Mouse (Mus musculus) forebrain, postnatal 0 days (tissue): Measurements from ENCODE around the gene Egfl8. TPM values are rescaled to one million over a fixed set of nuclear protein-coding genes. Genes with fewer than 3 reads are reported as not detected.

Source experiments
- ATAC-seq: fragments of 200-750 bp; cut with Nextera tagmentation; 2 replicates; pipeline ENCODE4 v1.8.0; 2017; ENCODE audit warnings: mild to moderate bottlenecking, moderate library complexity
- DNase-seq: peaks from one replicate; pipeline ENCODE4 v3.0.0-alpha.2; 2015
- H3K27ac ChIP-seq: fragments of 300-500 bp; sonication (generic); 2 replicates; pipeline ENCODE4 v1.5.1; 2014; ENCODE audit warnings: low read depth, mild to moderate bottlenecking, antibody characterized with exemption, low read length, moderate library complexity, mixed read lengths
- H3K27me3 ChIP-seq: fragments of 300-500 bp; sonication (generic); 2 replicates; pipeline ENCODE4 v1.6.1; 2014; ENCODE audit warnings: mild to moderate bottlenecking, low read length, mixed read lengths; ENCODE audit not compliant: insufficient read depth
- H3K36me3 ChIP-seq: fragments of 300-500 bp; sonication (generic); 2 replicates; pipeline ENCODE4 v1.6.1; 2014; ENCODE audit warnings: mild to moderate bottlenecking, moderate library complexity; ENCODE audit not compliant: insufficient read depth
- H3K4me1 ChIP-seq: fragments of 300-500 bp; sonication (generic); 2 replicates; pipeline ENCODE4 v1.6.1; 2014; ENCODE audit warnings: antibody characterized with exemption; ENCODE audit not compliant: insufficient read depth
- H3K4me2 ChIP-seq: fragments of 300-500 bp; sonication (generic); 2 replicates; pipeline ENCODE4 v1.6.1; 2014; ENCODE audit warnings: low read depth, mild to moderate bottlenecking, moderate library complexity
- H3K4me3 ChIP-seq: fragments of 300-500 bp; sonication (generic); 2 replicates; pipeline ENCODE4 v1.5.1; 2014; ENCODE audit warnings: low read depth, low read length, mixed read lengths
- H3K9ac ChIP-seq: fragments of 300-500 bp; sonication (generic); 2 replicates; pipeline ENCODE4 v1.6.1; 2014; ENCODE audit warnings: mild to moderate bottlenecking
- H3K9me3 ChIP-seq: fragments of 300-500 bp; sonication (generic); 2 replicates; pipeline ENCODE4 v1.6.1; 2016; ENCODE audit warnings: low read length
- CTCF ChIP-seq: sonication (generic); IDR thresholded peaks from 2 replicates; pipeline ENCODE4 v1.5.1; 2016; ENCODE audit warnings: antibody characterized with exemption, control low read depth, low read depth
- WGBS: fragments of 180-500 bp; shearing (Covaris S2); extraction: QIAGEN DNeasy Blood & Tissue Kit; methylation state at CpG from one replicate; pipeline ENCODE4 v1.1.7; 2014; 5-methylcytosine and 5-hydroxymethylcytosine counted together
- polyA plus RNA-seq: library from polyadenylated mRNA; unstranded; fragments of >200 nt; fragmentation: Nextera tagmentation; extraction: Ambion mirVana; gene quantifications from 2 replicates; pipeline ENCODE4 v1.2.1, GENCODE M21; 2015
- total RNA-seq: library from RNA; depleted of rRNA; stranded (reverse); fragments of >200 nt; gene quantifications from 2 replicates; pipeline ENCODE4 v1.2.3, GENCODE M21; 2014; rRNA removed

Gene Egfl8
- total and polyA plus RNA-seq, 2 experiments from 2014 or later: 3.2 to 3.8 TPM

DNA sequence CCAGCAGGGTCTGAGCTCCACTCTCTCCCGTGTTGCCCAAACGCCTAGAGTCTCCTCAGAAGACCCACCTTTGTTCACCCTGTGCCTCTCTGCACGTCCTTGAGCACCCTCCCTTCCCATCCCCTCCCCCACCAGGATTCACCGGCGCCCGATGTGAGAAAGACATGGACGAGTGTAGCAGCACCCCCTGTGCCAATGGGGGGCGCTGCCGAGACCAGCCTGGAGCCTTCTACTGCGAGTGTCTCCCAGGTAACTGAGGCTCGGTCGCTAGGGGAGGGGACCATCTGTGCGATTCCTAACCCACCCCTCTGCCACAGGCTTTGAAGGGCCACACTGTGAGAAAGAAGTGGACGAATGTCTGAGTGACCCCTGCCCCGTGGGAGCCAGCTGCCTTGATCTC is 43.4 kb downstream of the Egfl8 start:
- ATAC-seq (no peak), DNase-seq (no peak)
- no peak overlapping the region for H3K9ac ChIP-seq

DNA sequence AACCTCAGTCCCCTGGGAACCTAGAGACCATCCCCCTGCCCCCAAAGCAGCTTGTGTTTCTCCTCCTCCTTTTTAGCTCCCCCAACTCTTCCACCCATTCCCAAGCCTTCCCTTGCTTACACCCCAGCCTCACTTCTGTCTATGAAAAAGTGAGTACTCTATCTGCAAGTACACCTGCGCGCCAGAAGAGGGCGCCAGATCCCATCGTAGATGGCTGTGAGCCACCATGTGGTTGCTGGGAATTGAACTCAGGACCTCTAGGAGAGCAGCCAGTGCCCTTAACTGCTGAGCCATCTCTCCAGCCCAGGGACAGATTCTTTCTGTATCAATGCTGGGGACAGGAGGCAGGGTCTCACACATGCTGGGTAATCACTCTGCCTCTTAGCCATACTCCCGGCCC is 43.9 kb downstream of the Egfl8 start:
- TF ChIP-seq CTCF: peak; percentile 53
- H3K27me3 ChIP-seq: no peaks in the 10 kb centered on the region
- DNase-seq: no peak
- no peak overlapping the region for H3K4me3 ChIP-seq
- no peaks in the 10 kb centered on the region for H3K36me3 ChIP-seq
- H3K4me1 ChIP-seq: no peaks in the 10 kb centered on the region
- no peak for ATAC-seq
- no peaks in the 10 kb centered on the region for H3K9me3 ChIP-seq
- H3K27ac ChIP-seq: no peak overlapping the region
- no peak overlapping the region for H3K4me2 ChIP-seq
- WGBS: 13% methylated on average over 5 of the region's 5 CpGs
- H3K9ac ChIP-seq: no peak overlapping the region

More for the DNA sequence above, 43.4 kb downstream of the Egfl8 start:
- H3K27me3 ChIP-seq: no peaks in the 10 kb centered on the region
- WGBS: 13% methylated on average over 15 of the region's 15 CpGs
- no peak overlapping the region for H3K4me3 ChIP-seq
- no peak overlapping the region for H3K4me2 ChIP-seq
- no peak for TF ChIP-seq CTCF
- H3K27ac ChIP-seq: no peak overlapping the region
- H3K9me3 ChIP-seq: no peaks in the 10 kb centered on the region
- no peaks in the 10 kb centered on the region for H3K4me1 ChIP-seq
- H3K36me3 ChIP-seq: no peaks in the 10 kb centered on the region

DNA sequence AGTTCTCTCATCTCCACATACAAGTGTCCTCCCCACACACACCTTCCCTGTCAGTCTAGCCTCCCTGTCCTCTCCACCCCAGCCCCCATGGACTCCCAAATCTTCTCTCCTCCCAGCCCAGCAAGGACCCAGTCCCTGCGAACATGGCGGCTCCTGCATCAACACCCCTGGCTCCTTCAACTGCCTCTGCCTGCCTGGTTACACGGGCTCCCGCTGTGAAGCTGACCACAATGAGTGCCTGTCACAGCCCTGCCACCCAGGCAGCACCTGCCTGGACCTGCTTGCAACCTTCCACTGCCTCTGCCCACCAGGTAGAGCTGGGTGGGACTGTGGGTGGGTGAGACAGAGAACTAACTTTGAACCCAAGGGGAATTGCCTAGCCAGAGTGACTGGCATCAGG is 45.9 kb downstream of the Egfl8 start:
- TF ChIP-seq CTCF: no peak
- Histone ChIP-seq H3K9ac (no peak overlapping the region), H3K4me2 (no peak overlapping the region), H3K4me3 (no peak overlapping the region), H3K9me3 (no peaks in the 10 kb centered on the region), H3K4me1 (no peaks in the 10 kb centered on the region), H3K36me3 (no peaks in the 10 kb centered on the region), H3K27me3 (no peaks in the 10 kb centered on the region), H3K27ac (no peak overlapping the region)
- WGBS: 70% methylated on average over 4 of the region's 4 CpGs
- ATAC-seq: no peak
- no peak for DNase-seq

DNA sequence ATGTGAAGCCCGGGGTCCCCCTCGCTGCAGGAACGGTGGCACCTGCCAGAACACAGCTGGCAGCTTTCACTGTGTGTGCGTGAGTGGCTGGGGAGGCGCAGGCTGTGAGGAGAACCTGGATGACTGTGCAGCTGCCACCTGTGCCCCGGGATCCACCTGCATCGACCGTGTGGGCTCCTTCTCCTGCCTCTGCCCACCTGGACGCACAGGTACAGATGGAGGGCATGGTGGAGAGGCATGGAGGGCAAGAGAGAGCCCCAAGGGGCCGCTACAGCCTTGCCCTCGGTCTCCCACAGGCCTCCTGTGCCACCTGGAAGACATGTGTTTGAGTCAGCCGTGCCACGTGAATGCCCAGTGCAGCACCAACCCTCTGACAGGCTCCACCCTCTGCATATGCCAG is 47.4 kb downstream of the Egfl8 start:
- Histone ChIP-seq H3K36me3 (no peaks in the 10 kb centered on the region), H3K4me2 (no peak overlapping the region), H3K27me3 (no peaks in the 10 kb centered on the region), H3K4me3 (no peak overlapping the region), H3K27ac (no peak overlapping the region), H3K9me3 (no peaks in the 10 kb centered on the region), H3K4me1 (no peaks in the 10 kb centered on the region), H3K9ac (no peak overlapping the region)
- WGBS: 81% methylated on average over 13 of the region's 13 CpGs
- no peak for TF ChIP-seq CTCF
- ATAC-seq (no peak), DNase-seq (no peak)

DNA sequence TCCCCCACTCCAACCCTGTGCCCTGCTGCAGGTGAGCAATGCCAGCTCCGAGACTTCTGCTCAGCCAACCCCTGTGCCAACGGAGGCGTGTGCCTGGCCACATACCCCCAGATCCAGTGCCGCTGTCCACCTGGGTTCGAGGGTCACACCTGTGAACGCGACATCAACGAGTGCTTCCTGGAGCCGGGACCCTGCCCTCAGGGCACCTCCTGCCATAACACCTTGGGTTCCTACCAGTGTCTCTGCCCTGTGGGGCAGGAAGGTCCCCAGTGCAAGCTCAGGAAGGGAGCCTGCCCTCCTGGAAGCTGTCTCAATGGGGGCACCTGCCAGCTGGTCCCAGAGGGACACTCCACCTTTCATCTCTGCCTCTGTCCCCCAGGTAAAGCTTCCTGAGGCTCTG is 48.5 kb downstream of the Egfl8 start:
- DNase-seq: no peak

DNA sequence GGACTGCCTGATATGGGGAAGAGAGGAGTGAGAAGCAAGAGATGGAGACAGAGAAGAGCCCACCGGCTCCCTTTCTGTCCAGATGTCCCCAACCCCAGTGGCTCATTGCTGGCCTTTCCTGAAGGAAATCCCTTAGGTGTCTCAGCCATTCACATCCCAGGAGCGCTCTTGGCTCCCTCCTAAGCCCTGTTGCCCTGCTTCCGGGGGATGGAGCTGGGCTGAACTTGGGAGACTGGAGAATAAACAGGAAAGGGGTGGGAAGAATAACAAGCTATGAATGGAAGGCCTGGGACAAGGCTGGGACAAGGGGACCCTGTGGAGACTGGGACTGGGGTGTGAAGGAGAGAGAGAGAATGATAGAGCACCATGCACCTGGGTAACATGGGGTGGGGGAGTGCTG is 51.0 kb downstream of the Egfl8 start:
- Histone ChIP-seq H3K4me1 (no peaks in the 10 kb centered on the region), H3K4me2 (no peak overlapping the region), H3K9me3 (no peaks in the 10 kb centered on the region), H3K27ac (0 out of 2 replicates have a peak overlapping the region, but pooled peaks have one; percentile 54), H3K4me3 (no peak overlapping the region), H3K36me3 (no peaks in the 10 kb centered on the region), H3K27me3 (no peaks in the 10 kb centered on the region), H3K9ac (no peak overlapping the region)
- DNase-seq: no peak
- no peak for TF ChIP-seq CTCF
- no peak for ATAC-seq
- WGBS: 66% methylated on average over 3 of the region's 3 CpGs

More for the DNA sequence above, 48.5 kb downstream of the Egfl8 start:
- H3K36me3 ChIP-seq: no peaks in the 10 kb centered on the region
- ATAC-seq: no peak
- no peaks in the 10 kb centered on the region for H3K9me3 ChIP-seq
- no peak overlapping the region for H3K4me2 ChIP-seq
- no peak overlapping the region for H3K4me3 ChIP-seq
- no peaks in the 10 kb centered on the region for H3K27me3 ChIP-seq
- no peak overlapping the region for H3K27ac ChIP-seq
- no peaks in the 10 kb centered on the region for H3K4me1 ChIP-seq
- no peak for TF ChIP-seq CTCF
- 68% methylated on average over 9 of the region's 9 CpGs for WGBS
- no peak overlapping the region for H3K9ac ChIP-seq

DNA sequence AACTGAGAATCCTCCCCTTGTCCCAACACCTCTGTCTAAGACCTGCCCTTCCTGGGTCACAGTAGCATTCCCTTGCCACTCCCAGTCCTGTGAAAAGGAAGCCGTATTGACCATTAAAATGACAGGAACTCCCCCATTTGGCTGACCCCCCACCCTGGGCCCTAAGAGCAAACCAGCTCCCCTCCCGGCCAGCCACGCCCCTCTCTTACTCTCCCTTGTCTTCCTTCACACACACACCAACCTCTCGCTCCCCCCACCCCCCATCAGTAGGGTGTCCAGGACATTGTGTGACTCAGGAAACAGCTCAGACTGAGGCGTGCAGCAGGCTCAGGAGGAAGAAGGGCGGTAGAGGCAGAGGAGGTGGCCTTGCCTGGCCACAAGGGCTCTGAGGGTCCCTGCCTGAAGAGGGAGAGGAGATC is 51.8 kb downstream of the Egfl8 start, which contains the start of gene Notch4:
Notch4 (plus strand) TSS at position 266 of the 419 bp plus-strand sequence.
- ATAC-seq (no peak), DNase-seq (no peak)
- 18% methylated on average over 6 of the region's 6 CpGs for WGBS
- Histone ChIP-seq H3K9ac (no peak within 1 kb of the TSS), H3K4me3 (no peak within 1 kb of the TSS), H3K9me3 (no peaks in the 10 kb centered on the region), H3K36me3 (no peaks in the 10 kb centered on the region), H3K27ac (peak within 1 kb of the TSS; percentile 54; the same call in 1 of the 2 replicates), H3K4me2 (no peak within 1 kb of the TSS), H3K27me3 (no peaks in the 10 kb centered on the region), H3K4me1 (no peaks in the 10 kb centered on the region)
- TF ChIP-seq CTCF: no peak

DNA sequence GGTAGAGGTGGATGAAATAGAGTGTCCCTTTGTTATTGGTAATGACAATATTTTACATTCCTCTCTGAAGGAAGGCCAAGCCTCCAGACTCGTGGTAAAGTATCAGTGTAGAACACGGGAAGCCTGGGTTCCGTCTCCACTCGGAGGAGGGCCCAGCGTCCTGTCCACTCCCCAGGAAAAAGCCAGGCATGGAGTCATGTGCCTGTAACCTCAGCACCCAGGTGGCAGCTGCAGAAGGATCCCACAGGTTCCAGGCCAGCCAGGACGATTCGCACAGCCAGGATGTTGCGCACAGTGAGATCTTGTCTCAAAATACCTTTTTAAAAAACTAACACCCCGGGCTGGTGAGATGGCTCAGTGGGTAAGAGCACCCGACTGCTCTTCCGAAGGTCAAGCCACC is 52.4 kb downstream of the Egfl8 start:
- Histone ChIP-seq H3K4me2 (no peak overlapping the region), H3K4me1 (no peaks in the 10 kb centered on the region), H3K27me3 (no peaks in the 10 kb centered on the region), H3K9ac (no peak overlapping the region), H3K27ac (no peak overlapping the region), H3K36me3 (no peaks in the 10 kb centered on the region), H3K4me3 (no peak overlapping the region), H3K9me3 (no peaks in the 10 kb centered on the region)
- WGBS: 82% methylated on average over 11 of the region's 11 CpGs
- no peak for TF ChIP-seq CTCF
- ATAC-seq: no peak
- no peak for DNase-seq

Other genes starting within 250 kb of the Egfl8 start
- not detected in 2 replicates for gene Btnl1, start 238.8 kb downstream of the Egfl8 start, total RNA-seq
- not detected in 2 replicates for gene Btnl1, start 238.8 kb downstream of the Egfl8 start, polyA plus RNA-seq
- gene BC051142, start 217.2 kb downstream of the Egfl8 start, total RNA-seq: 6.5 and 9.0 TPM in 2 replicates
- 4.4 and 5.5 TPM in 2 replicates for gene BC051142, start 217.2 kb downstream of the Egfl8 start, polyA plus RNA-seq
- gene Btnl4, start 138.7 kb downstream of the Egfl8 start, total RNA-seq: not detected in 2 replicates
- not detected in 2 replicates for gene Btnl4, start 138.7 kb downstream of the Egfl8 start, polyA plus RNA-seq
- gene Btnl6, start 98.6 kb downstream of the Egfl8 start, total RNA-seq: not detected in 2 replicates
- gene Btnl6, start 98.6 kb downstream of the Egfl8 start, polyA plus RNA-seq: not detected in 2 replicates
- gene Notch4, start 51.7 kb downstream of the Egfl8 start, total RNA-seq: 2.8 and 16.0 TPM in 2 replicates
- 3.8 and 5.5 TPM in 2 replicates for gene Notch4, start 51.7 kb downstream of the Egfl8 start, polyA plus RNA-seq
- gene Gpsm3, start 26.2 kb downstream of the Egfl8 start, total RNA-seq: 1.2 and 2.4 TPM in 2 replicates
- gene Gpsm3, start 26.2 kb downstream of the Egfl8 start, polyA plus RNA-seq: 4.2 and 4.6 TPM in 2 replicates
- 56.7 and 75.2 TPM in 2 replicates for gene Pbx2, start 24.7 kb downstream of the Egfl8 start, total RNA-seq
- gene Pbx2, start 24.7 kb downstream of the Egfl8 start, polyA plus RNA-seq: 3.9 and 5.9 TPM in 2 replicates
- 1.8 and 2.8 TPM in 2 replicates for gene Ager, start 18.1 kb downstream of the Egfl8 start, total RNA-seq
- 0.92 and 1.2 TPM in 2 replicates for gene Ager, start 18.1 kb downstream of the Egfl8 start, polyA plus RNA-seq
- gene Rnf5, start 12.3 kb downstream of the Egfl8 start, total RNA-seq: 39.0 and 45.3 TPM in 2 replicates
- gene Rnf5, start 12.3 kb downstream of the Egfl8 start, polyA plus RNA-seq: 245 and 252 TPM in 2 replicates
- 187 and 217 TPM in 2 replicates for gene Agpat1, start 11.7 kb downstream of the Egfl8 start, total RNA-seq
- gene Agpat1, start 11.7 kb downstream of the Egfl8 start, polyA plus RNA-seq: 88.5 and 104 TPM in 2 replicates
- gene Ppt2, start 12.5 kb upstream of the Egfl8 start, total RNA-seq: 24.2 and 27.2 TPM in 2 replicates
- 17.6 and 20.2 TPM in 2 replicates for gene Ppt2, start 12.5 kb upstream of the Egfl8 start, polyA plus RNA-seq
- gene Prrt1, start 13.6 kb upstream of the Egfl8 start, total RNA-seq: 7.8 and 11.4 TPM in 2 replicates
- 12.2 and 15.1 TPM in 2 replicates for gene Prrt1, start 13.6 kb upstream of the Egfl8 start, polyA plus RNA-seq
- 9.6 and 19.9 TPM in 2 replicates for gene Fkbpl, start 28.8 kb upstream of the Egfl8 start, total RNA-seq
- 8.2 and 11.4 TPM in 2 replicates for gene Fkbpl, start 28.8 kb upstream of the Egfl8 start, polyA plus RNA-seq
- 39.9 and 43.7 TPM in 2 replicates for gene Atf6b, start 31.2 kb upstream of the Egfl8 start, total RNA-seq
- gene Atf6b, start 31.2 kb upstream of the Egfl8 start, polyA plus RNA-seq: 86.1 and 86.4 TPM in 2 replicates
- 1.0 and 1.7 TPM in 2 replicates for gene Tnxb, start 54.6 kb upstream of the Egfl8 start, total RNA-seq
- gene Tnxb, start 54.6 kb upstream of the Egfl8 start, polyA plus RNA-seq: 0.08 and 0.16 TPM in 2 replicates
- gene C4b, start 127.9 kb upstream of the Egfl8 start, total RNA-seq: 1.5 and 1.6 TPM in 2 replicates
- gene C4b, start 127.9 kb upstream of the Egfl8 start, polyA plus RNA-seq: 0.59 and 0.75 TPM in 2 replicates
- gene Cyp21a1, start 188.6 kb upstream of the Egfl8 start, total RNA-seq: not detected in 2 replicates
- not detected in 2 replicates for gene Cyp21a1, start 188.6 kb upstream of the Egfl8 start, polyA plus RNA-seq
- 41.9 and 55.6 TPM in 2 replicates for gene Stk19, start 221.0 kb upstream of the Egfl8 start, total RNA-seq
- 55.7 and 61.1 TPM in 2 replicates for gene Stk19, start 221.0 kb upstream of the Egfl8 start, polyA plus RNA-seq
- 40.0 and 46.0 TPM in 2 replicates for gene Dxo, start 221.0 kb upstream of the Egfl8 start, total RNA-seq
- gene Dxo, start 221.0 kb upstream of the Egfl8 start, polyA plus RNA-seq: 56.0 and 57.8 TPM in 2 replicates
- gene Skiv2l, start 234.2 kb upstream of the Egfl8 start, total RNA-seq: 91.8 and 97.7 TPM in 2 replicates
- 36.9 and 42.8 TPM in 2 replicates for gene Skiv2l, start 234.2 kb upstream of the Egfl8 start, polyA plus RNA-seq
- 32.0 and 56.2 TPM in 2 replicates for gene Nelfe, start 234.4 kb upstream of the Egfl8 start, total RNA-seq
- gene Nelfe, start 234.4 kb upstream of the Egfl8 start, polyA plus RNA-seq: 49.6 and 54.6 TPM in 2 replicates
- gene Cfb, start 246.5 kb upstream of the Egfl8 start, total RNA-seq: 0.67 and 1.4 TPM in 2 replicates
- gene Cfb, start 246.5 kb upstream of the Egfl8 start, polyA plus RNA-seq: 1.0 and 1.7 TPM in 2 replicates